Mouse (Mus musculus): ENCODE data around the gene Pdgfb.

DNA sequence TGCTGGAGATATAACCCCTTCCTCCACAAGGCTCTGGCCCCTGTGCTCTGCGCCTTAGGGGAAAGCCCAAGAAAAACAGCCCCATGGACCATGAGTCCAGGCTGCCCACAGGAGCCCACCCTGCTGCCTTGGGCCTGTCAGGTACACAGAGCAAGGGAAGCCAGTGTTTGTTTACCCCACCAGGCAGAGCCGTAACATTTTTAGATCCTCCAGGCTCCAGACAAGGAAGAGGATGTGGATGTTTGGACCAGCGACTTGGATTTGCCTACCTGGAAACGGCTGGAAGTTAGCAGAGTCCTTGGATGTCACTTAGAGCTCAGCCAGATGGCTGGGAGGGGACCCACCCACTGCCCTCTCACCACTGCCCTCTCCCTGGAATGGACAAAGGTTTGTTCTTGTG lies 4.8 kb upstream of the Pdgfb start:
- TF ChIP-seq CTCF (IDR thresholded peaks at IDR 0.05; ENCODE audit: control insufficient read depth, insufficient read depth, insufficient read length) (no peak), MYOD1 (IDR thresholded peaks at IDR 0.05; ENCODE audit: control insufficient read depth, insufficient read length, low read depth) (no peak), CEBPB (IDR thresholded peaks at IDR 0.05; ENCODE audit: low read depth) (no peak), USF1 (IDR thresholded peaks at IDR 0.05; ENCODE audit: low read depth) (no peak), MAX (IDR thresholded peaks at IDR 0.05) (no peak)
